Mouse (Mus musculus) CH12.LX (cell line): Measurements from ENCODE around the gene Rhoq. TPM values are rescaled to one million over a fixed set of nuclear protein-coding genes. Genes with fewer than 3 reads are reported as not detected.

Source experiments
- DNase-seq: peaks from one replicate; pipeline ENCODE4 v3.0.0-alpha.2; 2013; ENCODE audit errors: extremely low read depth
- H3K27ac ChIP-seq: 2 replicates; pipeline ENCODE4 v1.5.1; 2012; ENCODE audit warnings: low read depth, mild to moderate bottlenecking, control low read depth, moderate library complexity; ENCODE audit not compliant: insufficient read depth
- H3K27me3 ChIP-seq: replicated peaks from 2 replicates; pipeline ENCODE3; 2012; ENCODE audit warnings: inconsistent platforms
- H3K36me3 ChIP-seq, 2 experiments: replicated peaks in 1 of 2; 2 replicates each; pipeline versions ENCODE3 to v1.6.1; 2012; ENCODE audit warnings: inconsistent platforms in 1 of 2, low read length in 1 of 2, mild to moderate bottlenecking in 1 of 2, mixed read lengths in 1 of 2, moderate library complexity in 1 of 2; ENCODE audit not compliant: control insufficient read depth in 1 of 2, insufficient read depth in 1 of 2
- H3K4me1 ChIP-seq, 2 experiments: 2 replicates each; pipeline ENCODE4 v1.6.1; 2012; ENCODE audit warnings: inconsistent platforms in 1 of 2, moderate library complexity in 1 of 2; ENCODE audit not compliant: insufficient read depth in 2 of 2, control insufficient read depth in 1 of 2
- H3K4me2 ChIP-seq: 2 replicates; pipeline ENCODE4 v1.6.1; 2012; ENCODE audit warnings: low read depth, mild to moderate bottlenecking, control low read depth; ENCODE audit not compliant: poor library complexity, insufficient read depth, severe bottlenecking
- H3K4me3 ChIP-seq, 3 experiments: fragments of 150-350 bp in 1 of 3; sonication (generic) in 1 of 3; replicated peaks in 1 of 3; 2 replicates each; pipeline versions ENCODE3 to v1.5.1; 2011 to 2012; ENCODE audit warnings: low read depth in 2 of 3, low read length in 2 of 3, mild to moderate bottlenecking in 2 of 3, moderate library complexity in 2 of 3, control low read depth in 1 of 3, improper control_type of control experiment in 1 of 3, inconsistent platforms in 1 of 3, mixed read lengths in 1 of 3; ENCODE audit not compliant: poor library complexity in 1 of 3
- H3K79me2 ChIP-seq: replicated peaks from 2 replicates; pipeline ENCODE4 v1.6.1; 2012; ENCODE audit warnings: mild to moderate bottlenecking, moderate library complexity; ENCODE audit not compliant: control insufficient read depth, poor library complexity, insufficient read depth, severe bottlenecking; ENCODE audit errors: extremely low read depth
- H3K9ac ChIP-seq: 2 replicates; pipeline ENCODE4 v1.6.1; 2012; ENCODE audit warnings: low read depth, mild to moderate bottlenecking, control low read depth, moderate library complexity; ENCODE audit not compliant: insufficient read depth
- H3K9me3 ChIP-seq: replicated peaks from 2 replicates; pipeline ENCODE3; 2012; ENCODE audit warnings: low read length, inconsistent platforms, mixed read lengths
- BHLHE40 ChIP-seq: IDR thresholded peaks from 2 replicates; pipeline ENCODE4 v1.6.1; 2011; ENCODE audit warnings: mild to moderate bottlenecking, low read depth, low read length, improper control_type of control experiment
- CHD2 ChIP-seq: IDR thresholded peaks from 2 replicates; pipeline ENCODE4 v1.6.1; 2011; ENCODE audit warnings: low read length, improper control_type of control experiment
- E2F4 ChIP-seq: IDR thresholded peaks from 2 replicates; pipeline ENCODE4 v1.6.1; 2011; ENCODE audit warnings: low read depth, low read length, improper control_type of control experiment; ENCODE audit not compliant: insufficient replicate concordance
- ELF1 ChIP-seq: IDR thresholded peaks from 2 replicates; pipeline ENCODE4 v1.6.1; 2014; ENCODE audit warnings: low read depth, mild to moderate bottlenecking, inconsistent platforms, low read length, improper control_type of control experiment
- EP300 ChIP-seq: IDR thresholded peaks from 2 replicates; pipeline ENCODE4 v1.6.1; 2011; ENCODE audit warnings: low read length, improper control_type of control experiment
- GABPA ChIP-seq: IDR thresholded peaks from 2 replicates; pipeline ENCODE4 v1.6.1; 2012; ENCODE audit warnings: low read depth, low read length, improper control_type of control experiment, inconsistent platforms; ENCODE audit not compliant: insufficient replicate concordance
- HCFC1 ChIP-seq: IDR thresholded peaks from 2 replicates; pipeline ENCODE4 v1.6.1; 2012; ENCODE audit warnings: low read depth, mild to moderate bottlenecking, inconsistent platforms, low read length, improper control_type of control experiment
- IRF4 ChIP-seq: IDR thresholded peaks from 2 replicates; pipeline ENCODE4 v1.6.1; 2014; ENCODE audit warnings: low read depth, mild to moderate bottlenecking, inconsistent platforms, low read length, improper control_type of control experiment
- JUN ChIP-seq: IDR thresholded peaks from 2 replicates; pipeline ENCODE4 v1.6.1; 2011; ENCODE audit warnings: low read depth, mild to moderate bottlenecking, low read length, improper control_type of control experiment, moderate library complexity; ENCODE audit not compliant: insufficient read depth
- JUND ChIP-seq: conservative IDR thresholded peaks from 2 replicates; pipeline ENCODE4 v1.6.1; 2011; ENCODE audit warnings: low read depth, low read length, improper control_type of control experiment
- KAT2A ChIP-seq: IDR thresholded peaks from 2 replicates; pipeline ENCODE4 v1.6.1; 2012; ENCODE audit warnings: low read length, improper control_type of control experiment, inconsistent platforms; ENCODE audit not compliant: insufficient replicate concordance
- MAX ChIP-seq: IDR thresholded peaks from 2 replicates; pipeline ENCODE4 v1.6.1; 2011; ENCODE audit warnings: low read length, improper control_type of control experiment
- MAZ ChIP-seq: IDR thresholded peaks from 2 replicates; pipeline ENCODE4 v1.6.1; 2012; ENCODE audit warnings: low read depth, mild to moderate bottlenecking, inconsistent platforms, low read length, improper control_type of control experiment, moderate library complexity
- MEF2A ChIP-seq: IDR thresholded peaks from 2 replicates; pipeline ENCODE4 v1.6.1; 2014; ENCODE audit warnings: low read depth, mild to moderate bottlenecking, inconsistent platforms, low read length, improper control_type of control experiment, borderline replicate concordance
- MXI1 ChIP-seq: IDR thresholded peaks from 2 replicates; pipeline ENCODE4 v1.6.1; 2011; ENCODE audit warnings: mild to moderate bottlenecking, low read depth, low read length, improper control_type of control experiment
- MYC ChIP-seq: IDR thresholded peaks from 2 replicates; pipeline ENCODE4 v1.6.1; 2011; ENCODE audit warnings: low read depth, mild to moderate bottlenecking, improper control_type of control experiment, low read length
- PAX5 ChIP-seq: IDR thresholded peaks from 2 replicates; pipeline ENCODE4 v1.6.1; 2012; ENCODE audit warnings: low read length, inconsistent platforms, mixed read lengths
- RCOR1 ChIP-seq: conservative IDR thresholded peaks from 2 replicates; pipeline ENCODE4 v1.6.1; 2012; ENCODE audit warnings: low read depth, mild to moderate bottlenecking, inconsistent platforms, low read length, improper control_type of control experiment
- SIN3A ChIP-seq: IDR thresholded peaks from 2 replicates; pipeline ENCODE4 v1.6.1; 2012; ENCODE audit warnings: low read length, improper control_type of control experiment, inconsistent platforms
- SMC3 ChIP-seq: IDR thresholded peaks from 2 replicates; pipeline ENCODE4 v1.6.1; 2011; ENCODE audit warnings: low read depth, low read length, improper control_type of control experiment
- TBP ChIP-seq: conservative IDR thresholded peaks from 2 replicates; pipeline ENCODE4 v1.6.1; 2011; ENCODE audit warnings: low read depth, low read length, improper control_type of control experiment
- TCF12 ChIP-seq: IDR thresholded peaks from 2 replicates; pipeline ENCODE4 v1.6.1; 2014; ENCODE audit warnings: low read depth, mild to moderate bottlenecking, inconsistent platforms, low read length, improper control_type of control experiment
- UBTF ChIP-seq: IDR thresholded peaks from 2 replicates; pipeline ENCODE4 v1.6.1; 2012; ENCODE audit warnings: low read depth, mild to moderate bottlenecking, inconsistent platforms, low read length, improper control_type of control experiment, moderate library complexity
- USF2 ChIP-seq: conservative IDR thresholded peaks from 2 replicates; pipeline ENCODE4 v1.6.1; 2011; ENCODE audit warnings: low read depth, low read length, improper control_type of control experiment
- ZKSCAN1 ChIP-seq: IDR thresholded peaks from 2 replicates; pipeline ENCODE4 v1.6.1; 2012; ENCODE audit warnings: low read depth, inconsistent platforms, low read length, improper control_type of control experiment, borderline replicate concordance
- ZMIZ1 ChIP-seq: IDR thresholded peaks from 2 replicates; pipeline ENCODE4 v1.6.1; 2012; ENCODE audit warnings: low read depth, mild to moderate bottlenecking, inconsistent platforms, low read length, improper control_type of control experiment
- dilution Hi-C: fragments of 300-500 bp; cut with MboI; formaldehyde crosslinking; loops from 2 replicates; pipeline ENCODE4 v1.14.3; 2020; ENCODE audit warnings: low sequenced_read_pairs; ENCODE audit not compliant: extremely low pct_unique_long_range_greater_than_20kb, extremely low pct_ligation_motif_present
- in situ Hi-C: fragments of 300-500 bp; cut with MboI; formaldehyde crosslinking; loops from 3 replicates; pipeline ENCODE4 v1.14.3; 2019; ENCODE audit warnings: low sequenced_read_pairs, low pct_ligation_motif_present, low pct_unique_long_range_greater_than_20kb, mixed read lengths
- polyA plus RNA-seq: library from polyadenylated mRNA; unstranded; fragments of >175 nt; gene quantifications from 2 replicates; pipeline ENCODE4 v1.2.1, GENCODE M21; 2012; ENCODE audit warnings: low read depth; ENCODE audit not compliant: insufficient read length
- total RNA-seq, 2 experiments: library from RNA; depleted of rRNA; stranded (reverse); fragments of 300-350 nt in 1 of 2; fragments of >200 nt in 1 of 2; gene quantifications; 2 replicates each; pipeline ENCODE4 v1.2.3; 2012 to 2014

The Rhoq gene
- total and polyA plus RNA-seq, 3 experiments: 18.8 to 24.4 (median 23.2) TPM

DNA sequence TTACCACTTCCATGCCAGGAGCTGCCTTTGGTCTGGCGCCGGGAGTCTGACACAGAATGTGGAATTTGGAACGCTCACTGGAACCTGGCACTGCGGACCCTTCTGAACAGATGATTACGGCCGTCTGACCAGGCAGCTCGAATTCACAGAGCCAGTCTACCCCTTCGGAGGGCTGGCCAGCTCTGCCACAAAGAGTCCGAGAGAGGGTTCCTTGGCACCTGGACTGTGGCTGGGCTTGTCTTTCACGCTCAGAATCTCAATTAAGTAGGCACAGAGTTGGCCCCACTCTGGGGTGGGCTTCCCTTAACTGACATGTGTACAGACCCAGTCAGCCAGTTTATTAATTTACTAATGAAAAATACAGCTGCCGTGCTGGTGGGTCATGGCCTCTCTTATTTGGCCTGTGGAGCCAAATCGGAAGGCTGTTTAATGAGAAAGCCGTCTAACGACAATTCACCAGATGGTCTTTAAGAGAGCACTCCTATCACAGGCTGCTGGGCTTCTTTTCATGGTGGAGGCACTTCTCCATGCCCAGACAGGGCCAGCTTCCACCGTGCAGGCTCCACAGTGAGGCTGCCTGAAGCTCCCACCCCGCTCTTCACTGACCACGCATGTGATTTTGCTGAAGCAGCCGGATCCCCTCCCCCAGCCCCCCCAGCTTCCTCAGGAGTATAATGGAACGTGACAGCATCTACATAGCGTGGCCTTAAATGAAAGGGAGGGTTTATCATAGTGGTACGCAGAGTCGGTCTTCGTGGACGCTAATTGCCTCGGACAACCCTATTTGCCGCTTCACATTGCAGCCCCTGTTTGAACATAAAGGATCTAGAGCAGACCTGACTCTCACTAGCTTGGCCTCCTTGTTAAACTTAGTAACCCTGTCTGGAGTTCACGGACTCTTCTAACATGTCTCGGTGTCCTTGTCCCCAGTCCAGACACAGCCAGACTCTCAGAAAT lies 14.8 kb upstream of the Rhoq start, which contains the start of gene Atp6v1e2:
Gene Atp6v1e2, minus strand, starts transcription at position 58 of the 957 bp plus-strand sequence.
- TF ChIP-seq BHLHE40: no peak
- TF ChIP-seq CHD2: no peak
- no peak for TF ChIP-seq MXI1
- no peak for TF ChIP-seq IRF4
- no peak for TF ChIP-seq UBTF
- no peak for TF ChIP-seq KAT2A
- no peak for TF ChIP-seq TCF12
- TF ChIP-seq RCOR1: no peak
- no peak for TF ChIP-seq USF2
- no peak for TF ChIP-seq TBP
- no peak for TF ChIP-seq HCFC1
- TF ChIP-seq PAX5: no peak
- TF ChIP-seq ZMIZ1: no peak
- no peak for TF ChIP-seq EP300
- TF ChIP-seq SMC3: no peak
- TF ChIP-seq SIN3A: no peak
- no peak for TF ChIP-seq ZKSCAN1
- TF ChIP-seq JUND: no peak
- no peak for TF ChIP-seq MAX
- no peak for TF ChIP-seq MEF2A
- TF ChIP-seq, all 38 proteins: peak for 0
- DNase-seq: no peak
- no peak within 1 kb of the TSS for H3K27ac ChIP-seq
- no peaks in the 10 kb centered on the region for H3K27me3 ChIP-seq
- no peaks in the 10 kb centered on the region for H3K9me3 ChIP-seq
- H3K9ac ChIP-seq: no peak within 1 kb of the TSS
- H3K4me3 ChIP-seq: no peak within 1 kb of the TSS
- H3K4me2 ChIP-seq: no peak within 1 kb of the TSS
- in situ Hi-C loops: no loop called here
- H3K4me1 ChIP-seq: peaks cover 7 to 25% of the 10 kb centered on the region in 2 experiments; a peak in 3 of 4 replicates
- H3K36me3 ChIP-seq: no peaks in the 10 kb centered on the region
- no peaks in the 10 kb centered on the region for H3K79me2 ChIP-seq
- dilution Hi-C loops: no loop called here

DNA sequence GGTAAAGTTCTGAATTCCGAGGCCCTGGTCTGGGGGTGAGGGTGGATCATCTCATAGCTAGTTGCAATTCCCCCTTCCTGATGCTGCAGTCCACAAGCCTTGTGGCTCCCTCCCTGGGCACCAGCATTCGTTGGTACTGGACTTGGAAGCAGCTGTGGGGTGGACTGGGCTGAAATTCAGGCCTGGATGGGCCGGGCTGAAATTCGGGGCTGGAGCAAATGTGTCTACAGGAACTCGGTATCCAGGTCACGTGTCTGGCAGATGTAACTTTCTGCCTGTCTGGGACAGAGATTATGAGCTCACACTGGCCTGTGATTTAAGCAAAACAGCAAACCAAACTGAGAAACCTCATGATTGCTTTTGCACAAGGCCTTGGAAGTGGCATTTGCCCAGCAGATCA lies 14.1 kb upstream of the Rhoq start:
- Histone ChIP-seq H3K4me3 (no peak overlapping the region), H3K36me3 (no peaks in the 10 kb centered on the region), H3K79me2 (no peaks in the 10 kb centered on the region), H3K27me3 (no peaks in the 10 kb centered on the region), H3K4me1 (peaks cover 7 to 25% of the 10 kb centered on the region in 2 experiments; a peak in 3 of 4 replicates), H3K9ac (no peak overlapping the region), H3K9me3 (peaks cover 6% of the 10 kb centered on the region), H3K4me2 (no peak overlapping the region), H3K27ac (no peak overlapping the region)
- no peak for DNase-seq
- TF ChIP-seq GABPA (no peak), JUN (no peak), ELF1 (no peak), E2F4 (no peak), MAZ (no peak), USF2 (no peak), TBP (no peak), MEF2A (no peak), MYC (no peak), BHLHE40 (no peak), JUND (no peak), IRF4 (no peak), MAX (no peak), TCF12 (no peak)
- in situ Hi-C loops (no loop called here), dilution Hi-C loops (no loop called here)
